Mouse (Mus musculus) lung, adult 2 months (tissue): ENCODE data around the gene Git1. TPM values are rescaled to one million over a fixed set of nuclear protein-coding genes. Genes with fewer than 3 reads are reported as not detected.

Source experiments
- DNase-seq: peaks from one replicate; pipeline ENCODE4 v3.0.0; 2022
- H3K4me1 ChIP-seq: fragments of 200-500 bp; 2 replicates; pipeline ENCODE4 v1.6.1; 2011; ENCODE audit warnings: low read length; ENCODE audit not compliant: control insufficient read depth, insufficient read depth
- H3K4me3 ChIP-seq: fragments of 200-500 bp; replicated peaks from 2 replicates; pipeline ENCODE3; 2011; ENCODE audit warnings: low read depth, mild to moderate bottlenecking, control low read depth, low read length; ENCODE audit errors: extremely low read depth
- CTCF ChIP-seq: fragments of 200-500 bp; IDR thresholded peaks from 2 replicates; pipeline ENCODE4 v1.5.1; 2011; ENCODE audit warnings: mild to moderate bottlenecking, low read length, control low read depth; ENCODE audit not compliant: insufficient read depth
- POLR2A ChIP-seq: fragments of 200-500 bp; IDR thresholded peaks from 2 replicates; pipeline ENCODE4 v1.6.1; 2011; ENCODE audit warnings: low read depth, mild to moderate bottlenecking, control low read depth, low read length, borderline replicate concordance; ENCODE audit errors: extremely low read depth
- WGBS: fragments of 180-500 bp; shearing (Covaris S2); methylation state at CpG from one replicate; pipeline ENCODE4 v1.1.7; 2018; 5-methylcytosine and 5-hydroxymethylcytosine counted together
- polyA plus RNA-seq: library from polyadenylated mRNA; depleted of rRNA; stranded (reverse); fragments of >200 nt; gene quantifications from 2 replicates; pipeline ENCODE4 v1.2.3, GENCODE M21; 2012; rRNA removed

The Git1 gene
- polyA plus RNA-seq, 1 experiment, result 112 TPM

DNA sequence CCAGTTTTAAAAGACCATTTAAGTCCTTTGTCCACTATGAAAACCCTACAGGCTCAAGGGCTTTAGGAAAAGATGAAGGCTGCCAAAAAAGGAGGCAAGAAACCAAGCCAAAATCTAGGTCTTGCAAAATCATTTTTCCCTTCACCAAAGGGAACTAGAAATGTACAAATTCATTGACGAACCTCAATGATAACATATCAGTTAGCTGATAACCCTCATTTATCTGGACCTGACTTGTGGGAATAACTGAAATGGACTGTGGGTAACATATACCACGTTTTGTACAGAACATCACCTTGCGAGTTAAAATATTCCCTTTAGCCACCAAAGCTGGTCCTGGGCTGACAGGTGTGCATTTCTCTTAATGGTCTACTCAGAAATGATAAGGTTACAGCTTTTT, 36.3 kb downstream of the Git1 start:
- Histone ChIP-seq H3K4me1 (no peaks in the 10 kb centered on the region), H3K4me3 (no peak overlapping the region)
- 77% methylated on average over 3 of the region's 3 CpGs for WGBS
- TF ChIP-seq CTCF (no peak), POLR2A (no peak)
- DNase-seq, result no peak

DNA sequence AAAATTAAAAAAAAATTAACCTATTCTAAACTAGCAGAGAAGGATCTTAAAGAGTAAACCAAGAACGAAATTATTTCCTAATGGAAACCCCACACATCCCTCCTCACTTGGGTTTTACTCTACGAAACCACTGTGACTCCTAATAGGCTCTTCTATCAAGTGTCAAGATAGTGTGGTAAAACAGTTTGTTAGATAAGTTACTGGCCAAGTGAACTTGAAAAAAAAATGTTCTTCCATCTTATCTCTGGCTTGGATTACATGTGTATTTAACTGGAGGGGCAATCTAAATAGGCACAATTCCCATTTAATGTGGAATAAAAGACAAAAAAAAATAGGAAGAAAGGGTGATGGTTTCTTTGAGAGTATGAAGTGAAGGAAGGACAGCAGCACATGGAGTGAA, 37.5 kb downstream of the Git1 start:
- no peak for DNase-seq

DNA sequence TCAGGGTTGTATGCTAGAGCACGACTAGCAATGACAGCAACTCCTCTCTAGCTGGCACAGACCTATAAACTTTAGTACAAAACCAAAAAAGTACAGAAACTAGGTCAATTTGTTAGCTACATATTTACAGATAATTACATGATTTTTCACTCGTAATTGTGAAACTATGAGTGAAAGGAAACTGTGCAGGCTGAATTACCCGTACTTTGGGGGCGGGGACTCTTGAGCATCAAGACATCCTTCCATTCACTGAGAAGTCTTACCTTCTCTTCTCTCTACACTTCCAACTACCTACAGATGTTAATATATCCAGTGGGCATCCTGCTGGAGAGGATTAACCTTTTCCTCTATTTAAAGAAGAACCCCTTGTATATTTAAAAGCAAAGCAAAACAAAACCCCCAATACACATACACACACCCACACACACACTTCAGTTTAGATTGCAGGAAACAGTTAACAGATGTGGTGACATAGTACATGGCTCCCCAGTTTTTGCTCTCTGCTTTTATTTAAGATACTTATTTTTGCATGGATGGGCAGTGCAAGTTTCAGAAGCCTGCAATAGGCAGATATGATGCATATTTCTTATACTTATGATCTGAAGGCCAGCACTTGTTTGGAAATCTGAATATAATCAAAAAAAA, 39.0 kb downstream of the Git1 start:
- 68% methylated on average over 4 of the region's 4 CpGs for WGBS
- no peak overlapping the region for H3K4me3 ChIP-seq
- DNase-seq, result no peak
- no peaks in the 10 kb centered on the region for H3K4me1 ChIP-seq
- TF ChIP-seq POLR2A, result no peak
- TF ChIP-seq CTCF, result no peak

More for the DNA sequence above, 37.5 kb downstream of the Git1 start:
- 85% methylated on average over 2 of the region's 2 CpGs for WGBS
- Histone ChIP-seq H3K4me1 (no peaks in the 10 kb centered on the region), H3K4me3 (no peak overlapping the region)
- TF ChIP-seq CTCF, result no peak
- no peak for TF ChIP-seq POLR2A

DNA sequence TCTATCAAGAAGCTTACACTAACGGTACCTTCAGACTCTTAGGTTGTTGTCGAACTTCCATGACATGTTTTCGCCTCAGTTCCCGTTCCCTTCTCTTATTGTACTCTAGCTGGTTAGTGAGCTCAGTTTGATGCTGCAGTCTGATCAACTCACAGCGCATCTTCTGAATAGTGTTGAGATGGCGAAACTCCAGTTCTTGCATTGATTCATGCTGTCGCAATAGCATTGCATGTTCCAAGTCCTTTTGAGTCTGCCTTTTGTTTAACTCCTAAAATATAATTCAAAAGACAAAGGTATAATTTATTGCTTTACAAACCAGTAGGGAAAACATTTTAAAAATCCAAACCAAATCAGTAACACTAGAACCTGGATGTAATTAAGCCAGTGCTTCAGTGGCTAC, 51.9 kb downstream of the Git1 start:
- no peak for DNase-seq
- TF ChIP-seq POLR2A, result no peak
- no peak for TF ChIP-seq CTCF
- H3K4me1 ChIP-seq, result no peaks in the 10 kb centered on the region
- 90% methylated on average over 7 of the region's 7 CpGs for WGBS
- no peak overlapping the region for H3K4me3 ChIP-seq

Other genes with a start within 250 kb of the Git1 start
- gene Coro6, start 31.2 kb upstream of the Git1 start, polyA plus RNA-seq, result 23.6 and 34.3 TPM in 2 replicates
- 21.8 and 22.4 TPM in 2 replicates for gene Ankrd13b, start 3.9 kb upstream of the Git1 start, polyA plus RNA-seq
- 3.8 and 5.9 TPM in 2 replicates for gene Abhd15, start 21.6 kb downstream of the Git1 start, polyA plus RNA-seq
- gene Trp53i13, start 22.4 kb downstream of the Git1 start, polyA plus RNA-seq, result 31.8 and 41.5 TPM in 2 replicates
- 0.08 TPM in 1 of 2 replicates, not detected in the other for gene Gm10392, start 25.6 kb downstream of the Git1 start, polyA plus RNA-seq
- gene Taok1, start 114.3 kb downstream of the Git1 start, polyA plus RNA-seq, result 5.2 and 9.2 TPM in 2 replicates
- 11.6 and 20.5 TPM in 2 replicates for gene Nufip2, start 192.6 kb downstream of the Git1 start, polyA plus RNA-seq
- gene Cryba1, start 231.7 kb downstream of the Git1 start, polyA plus RNA-seq, result not detected in 2 replicates